Mouse (Mus musculus) urinary bladder, adult 18-20 months (tissue): ENCODE data around the gene Fbxw22.
A peak's percentile ranks its signal among the peaks of the same experiment; 100 is the strongest.
"Not testable (repeated sequence)": the region's sequence is repeated elsewhere in the genome, so short reads cannot be mapped to it uniquely, and the experiment has no call there.

Experiments
- DNase-seq, 2 experiments: peaks; one replicate each; pipeline ENCODE4 v3.0.0; 2022; ENCODE audit warnings: low spot score in 2 of 2, mixed read lengths in 2 of 2

Gene Fbxw22

GRCm38 (mm10) chr9:109404196-109404595 lies at the start of gene Fbxw22:
TSS of gene Fbxw22 (minus strand) at chr9:109404296.
- not testable (repeated sequence) for DNase-seq

GRCm38 (mm10) chr9:109449040-109449439 lies 44.9 kb upstream of the Fbxw22 start, which contains the start of gene Fbxw16:
TSS of gene Fbxw16 (minus strand) at chr9:109449140.
- no peak for DNase-seq

- peak; percentile 3 to 14 for DNase-seq
Measured at GRCm38 (mm10) chr9:109432956-109433355, 28.9 kb upstream of the Fbxw22 start.

GRCm38 (mm10) chr9:109339559-109339958 lies 64.5 kb downstream of the Fbxw22 start, which contains the start of gene Fbxw28:
TSS of gene Fbxw28 (minus strand) at chr9:109339659.
- not testable (repeated sequence) for DNase-seq
